Mouse (Mus musculus) A20 (cell line): ENCODE measurements around the gene Mycbp2.
A peak's percentile ranks its signal among the peaks of the same experiment; 100 is the strongest.

ENCODE experiments used
- DNase-seq: peaks from one replicate; pipeline ENCODE4 v3.0.0-alpha.2; 2011; ENCODE audit warnings: low read depth, low spot score

Gene Mycbp2

DNA sequence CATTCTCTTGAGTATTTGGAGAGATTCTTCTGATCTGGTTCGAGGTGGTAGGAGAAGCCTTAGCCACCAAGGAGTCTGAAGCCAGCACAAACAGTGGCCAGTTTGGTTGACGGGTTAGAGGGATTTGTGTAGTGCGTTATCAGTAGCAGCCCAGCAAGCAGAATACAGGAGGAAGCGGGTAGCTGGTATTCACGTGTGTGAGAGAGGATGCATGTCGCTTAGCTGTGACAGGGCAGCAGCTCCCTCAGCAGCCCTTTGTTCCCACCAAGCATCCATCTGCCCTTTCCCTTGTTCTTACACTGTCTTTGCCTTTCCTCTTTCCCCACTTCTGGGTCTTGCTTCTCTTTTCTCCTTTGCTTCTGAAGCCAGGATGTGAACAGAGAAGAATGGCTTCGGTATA, 271.4 kb downstream of the Mycbp2 start:
- no peak for DNase-seq

DNA sequence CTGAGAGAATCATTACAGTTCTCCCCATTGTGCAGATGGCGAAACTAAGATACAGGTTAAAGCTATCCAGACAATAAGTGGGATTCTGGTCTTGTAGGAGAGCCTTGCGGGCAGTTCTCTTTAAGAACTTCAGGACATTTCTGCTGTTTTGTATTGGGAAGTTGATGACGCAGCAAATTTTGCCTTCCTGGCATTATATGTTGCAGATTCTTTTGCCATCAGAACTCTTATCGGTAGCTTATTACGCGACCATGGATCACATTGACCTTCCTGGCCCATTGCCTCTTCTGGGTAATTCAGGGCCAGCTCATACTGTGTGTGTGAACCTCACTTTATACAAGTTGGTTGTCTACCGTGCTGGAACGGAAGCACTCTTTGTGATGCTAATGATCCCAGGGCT, 272.8 kb downstream of the Mycbp2 start:
- DNase-seq, result no peak

DNA sequence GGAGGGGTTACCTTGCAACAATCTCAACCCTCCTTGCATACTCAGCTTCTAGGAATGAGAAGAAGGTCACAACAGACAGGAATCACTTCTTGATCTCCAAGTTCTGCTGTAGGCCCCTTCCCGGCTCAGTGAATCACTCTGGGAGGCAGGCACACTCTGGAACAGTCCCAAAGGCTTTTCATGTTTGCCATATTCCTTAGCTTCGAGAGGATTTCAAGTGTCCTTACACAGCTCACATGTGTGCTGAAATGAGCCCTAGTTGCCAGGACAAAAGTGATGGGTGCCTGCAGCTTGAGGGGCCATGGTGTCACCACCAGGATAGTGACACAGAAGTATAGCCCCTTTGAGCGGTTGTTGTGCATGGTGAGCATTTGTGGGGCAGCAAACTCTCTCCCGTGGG, 273.9 kb downstream of the Mycbp2 start:
- no peak for DNase-seq

DNA sequence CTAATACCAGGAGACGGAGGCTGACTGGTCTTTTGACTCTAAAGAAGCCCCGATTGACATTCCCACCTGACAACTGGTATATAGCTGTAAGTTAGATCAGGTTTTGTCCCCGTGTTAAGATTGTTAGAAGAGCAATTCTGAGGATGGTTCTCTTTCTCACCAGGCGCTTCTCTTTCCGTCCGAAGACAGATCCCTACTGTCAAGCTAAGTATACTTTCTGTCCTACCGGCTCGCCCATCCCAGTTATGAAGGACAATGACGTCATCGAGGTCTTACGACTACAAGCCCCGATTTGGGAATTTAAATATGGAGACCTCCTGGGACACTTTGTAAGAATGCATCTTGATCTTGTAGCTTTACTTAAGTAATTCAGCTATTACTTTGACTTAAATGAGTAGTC, 275.1 kb downstream of the Mycbp2 start:
- DNase-seq, result no peak

DNA sequence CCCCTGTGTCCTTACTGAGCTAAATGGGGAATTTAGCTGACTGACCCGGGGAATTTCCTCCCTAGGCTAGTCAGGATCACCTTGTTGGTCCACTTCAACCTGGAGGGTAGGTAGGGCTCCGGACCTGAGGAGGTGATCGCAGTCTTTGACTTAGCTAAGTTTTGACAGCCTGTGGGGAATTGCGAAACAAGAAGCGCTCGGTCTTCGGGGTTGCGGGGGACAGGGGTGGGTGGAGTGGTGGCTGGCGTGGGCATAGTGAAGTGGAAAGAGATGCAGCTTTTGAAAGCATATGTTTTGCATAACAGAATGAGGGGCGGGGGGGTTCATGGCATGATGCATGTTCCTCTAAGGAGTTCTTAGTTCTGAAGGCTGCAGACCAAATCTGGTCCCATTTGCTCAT, 275.8 kb downstream of the Mycbp2 start:
- peak; percentile 80 for DNase-seq

DNA sequence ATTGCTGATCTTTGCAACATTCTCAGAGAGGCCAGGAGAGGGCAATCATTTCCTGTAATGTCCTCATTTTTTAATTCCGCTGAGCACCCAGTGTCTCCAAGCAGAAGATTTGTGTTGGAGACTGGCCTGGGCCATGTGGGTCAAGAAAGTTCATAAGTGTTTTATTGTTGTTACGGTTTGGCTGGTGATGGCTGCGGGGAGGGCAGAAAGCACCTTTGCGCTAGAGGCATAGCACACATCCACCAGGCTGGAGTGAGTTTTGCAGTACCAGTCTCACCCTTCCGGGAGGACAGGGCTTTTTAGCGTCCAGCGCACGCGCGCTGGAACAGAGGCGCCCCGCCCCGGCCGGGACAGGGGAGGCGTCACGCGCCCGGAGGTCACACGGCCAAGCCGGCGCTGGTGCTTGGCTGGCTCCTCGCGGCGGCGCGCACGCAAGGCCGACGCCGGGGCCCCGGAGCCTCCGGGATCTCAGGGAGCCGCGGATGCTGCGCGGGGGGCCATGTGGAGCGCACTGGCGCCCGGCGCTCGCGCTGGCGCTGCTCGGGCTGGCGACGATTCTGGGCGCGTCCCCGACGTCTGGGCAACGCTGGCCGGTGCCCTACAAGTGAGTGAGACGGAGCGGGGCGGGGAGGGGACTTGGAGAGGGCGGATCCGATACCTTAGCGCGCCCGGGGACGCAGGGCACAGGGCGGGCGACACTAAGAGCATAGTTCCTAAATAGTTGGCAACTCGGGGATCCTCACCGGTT, 276.6 kb downstream of the Mycbp2 start, which contains the start of gene Cln5:
Gene Cln5, plus strand, starts transcription at position 353 of the 748 bp plus-strand sequence.
- DNase-seq, result peak; percentile 99

DNA sequence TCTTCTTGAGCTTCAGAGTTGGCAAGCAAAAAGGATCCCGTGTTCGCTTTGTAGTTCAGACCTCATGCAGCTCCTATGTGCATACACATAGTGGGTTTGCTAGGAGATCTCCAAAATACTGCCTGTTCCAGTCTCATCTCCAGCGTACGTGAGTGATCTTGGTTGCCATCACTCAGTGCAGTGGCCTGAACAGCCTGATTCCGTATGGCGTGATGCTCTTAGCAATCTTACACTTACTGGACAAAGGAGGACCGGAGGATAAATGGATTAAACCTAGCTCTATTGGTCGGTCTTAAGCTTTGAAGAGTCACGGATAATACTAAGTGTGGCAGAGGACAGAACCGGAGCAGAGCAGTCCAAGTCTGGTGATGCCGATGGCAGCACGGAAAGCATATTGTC, 277.1 kb downstream of the Mycbp2 start:
- DNase-seq, result no peak

DNA sequence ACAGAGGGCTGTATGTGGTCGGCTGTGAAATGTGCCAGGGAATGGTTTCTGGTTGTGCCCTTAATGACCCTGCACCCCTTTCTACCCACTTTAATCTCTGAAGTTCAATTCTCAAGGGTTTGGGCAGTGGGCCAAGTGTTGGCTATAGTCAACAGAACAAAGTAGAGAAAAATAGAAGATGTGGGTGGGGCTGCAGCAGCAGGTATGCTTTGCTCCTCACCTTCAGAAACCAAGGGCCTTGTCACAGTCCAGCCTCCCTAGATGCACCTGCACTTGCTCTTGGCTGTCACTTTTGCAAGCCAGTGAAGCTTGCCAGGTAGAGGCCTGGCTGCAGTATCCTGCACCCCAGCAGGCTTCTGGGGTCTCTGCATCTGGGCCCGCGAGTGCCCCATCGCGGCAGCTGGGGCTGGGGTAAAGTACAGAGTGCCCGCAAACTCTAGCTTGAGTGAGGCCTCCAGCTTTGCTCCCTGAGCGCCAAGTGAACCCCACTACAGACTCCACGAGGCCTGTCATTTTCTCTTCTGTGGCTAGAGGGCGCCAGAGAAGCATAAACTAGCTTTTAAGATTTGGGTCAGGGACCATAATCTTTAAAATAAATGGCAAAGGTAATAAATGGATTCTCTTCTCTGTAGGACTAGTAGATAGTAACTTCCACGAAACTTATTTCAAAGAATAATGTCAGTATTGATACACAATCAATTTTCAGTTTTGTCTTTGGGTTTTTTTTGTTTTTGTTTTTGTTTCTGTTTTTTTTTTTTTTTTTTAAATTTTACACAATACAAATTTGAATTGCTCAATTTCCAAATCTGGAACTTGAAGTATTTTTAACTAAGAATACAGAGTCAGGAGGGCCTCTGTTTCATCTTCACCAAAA, 281.1 kb downstream of the Mycbp2 start:
- DNase-seq, result peak; percentile 90
